8 mouse cellular contexts compared by ENCODE assay signal in genomic region chr3:108044394-108045140, GRCm38 (mm10). TPM values are rescaled to one million over a fixed set of nuclear protein-coding genes. Genes with fewer than 3 reads are reported as not detected.
DNase-seq lines count a peak whose midpoint lies in the region; ATAC-seq and TF ChIP-seq lines count a peak whose summit lies in the region.

TSS of gene Gstm4 (minus strand) at chr3:108044894.

- H3K4me3 ChIP-seq in hindbrain, embryonic 12.5 days, result peak within 1 kb of the TSS; percentile 54
- peak within 1 kb of the TSS; percentile 47 for H3K4me3 ChIP-seq in lung, postnatal 0 days (ENCODE audit: low read depth, low read length)

- H3K36me3 ChIP-seq in hindbrain, embryonic 12.5 days, result no peaks in the 10 kb centered on the region
- H3K36me3 ChIP-seq in lung, postnatal 0 days (ENCODE audit: insufficient read depth, low read length), result no peaks in the 10 kb centered on the region

- no peaks in the 10 kb centered on the region for H3K27me3 ChIP-seq in hindbrain, embryonic 12.5 days
- no peaks in the 10 kb centered on the region for H3K27me3 ChIP-seq in lung, postnatal 0 days (replicated peaks; ENCODE audit: insufficient read depth, low read length)

- ATAC-seq in hindbrain, embryonic 12.5 days (ENCODE audit: low FRiP score), result peak; percentile 93
- peak; percentile 99 for ATAC-seq in lung, postnatal 0 days

- peak within 1 kb of the TSS; percentile 81 for H3K4me2 ChIP-seq in hindbrain, embryonic 12.5 days (replicated peaks)
- peak within 1 kb of the TSS; percentile 70 for H3K4me2 ChIP-seq in lung, postnatal 0 days (replicated peaks; ENCODE audit: low read depth, low read length)

- H3K9me3 ChIP-seq in hindbrain, embryonic 12.5 days (replicated peaks), result no peaks in the 10 kb centered on the region
- H3K9me3 ChIP-seq in lung, postnatal 0 days (ENCODE audit: low read length), result no peaks in the 10 kb centered on the region

- peak within 1 kb of the TSS; percentile 44; the same call in 1 of the 2 replicates for H3K27ac ChIP-seq in hindbrain, embryonic 12.5 days
- H3K27ac ChIP-seq in lung, postnatal 0 days (ENCODE audit: low read length), result peak within 1 kb of the TSS; percentile 60

- TF ChIP-seq CTCF in lung, postnatal 0 days (IDR thresholded peaks at IDR 0.05), result peak; percentile 49

- H3K4me1 ChIP-seq in hindbrain, embryonic 12.5 days, result peaks cover 6% of the 10 kb centered on the region
- H3K4me1 ChIP-seq in lung, postnatal 0 days (ENCODE audit: insufficient read depth, low read depth, low read length), result no peaks in the 10 kb centered on the region; the same call in 1 of the 2 replicates

- H3K9ac ChIP-seq in hindbrain, embryonic 12.5 days, result peak within 1 kb of the TSS; percentile 65
- H3K9ac ChIP-seq in lung, postnatal 0 days (replicated peaks; ENCODE audit: low read depth), result peak within 1 kb of the TSS; percentile 33; the same call in 1 of the 2 replicates

- DNase-seq in R1 (ENCODE audit: low read depth, low spot score), result peak; percentile 93
- DNase-seq in cerebellum, postnatal 25 days, result peak; percentile 86 to 89
- DNase-seq in frontal cortex, postnatal 14 days (ENCODE audit: low spot score in 2 of 2), result peak; percentile 75 to 78
- peak; percentile 73 to 85 for DNase-seq in layer of hippocampus, postnatal 10 days (ENCODE audit: low spot score in 2 of 2)
- DNase-seq in lung, postnatal 0 days (ENCODE audit: low spot score), result peak; percentile 97
- peak; percentile 54 for DNase-seq in ovary, postnatal 10 days (ENCODE audit: low spot score)
- DNase-seq in thymus, postnatal 0 days (ENCODE audit: low spot score), result peak; percentile 87

- WGBS in hindbrain, embryonic 12.5 days, result 4% methylated on average over 29 of the region's 29 CpGs
- WGBS in lung, postnatal 0 days, result 5% methylated on average over 29 of the region's 29 CpGs

- no peak for TF ChIP-seq EP300 in lung, postnatal 0 days (IDR thresholded peaks at IDR 0.05)

RNA-seq across cellular contexts. Expression of gene Gstm4, which starts in this region (rescaled TPM):
- polyA plus RNA-seq in hindbrain, embryonic 12.5 days (2016; fragmentation: Nextera tagmentation; extraction: Ambion mirVana), result 12.1 and 12.5 TPM in 2 replicates
- 10 to 100 TPM; 13.4 TPM for total RNA-seq in layer of hippocampus, postnatal 10 days (2021)
- 11.2 and 13.4 TPM in 2 replicates for polyA plus RNA-seq in lung, postnatal 0 days (2015; fragmentation: Nextera tagmentation; extraction: Ambion mirVana)
- 10.8 and 11.6 TPM in 2 replicates for polyA plus RNA-seq in thymus, postnatal 0 days (2015; fragmentation: Nextera tagmentation; extraction: Ambion mirVana)

Comparison
In these comparisons a context has a peak if more than half of its experiments do, and no peak if none do; other contexts are left out.
1. Peak in every context shown above with its lines: DNase-seq, ATAC-seq, H3K4me3 ChIP-seq and H3K27ac ChIP-seq.